Mouse (Mus musculus) liver, adult 2 months (tissue): ENCODE measurements around the gene Capn13. TPM values are rescaled to one million over a fixed set of nuclear protein-coding genes. Genes with fewer than 3 reads are reported as not detected.

Source experiments
- DNase-seq: peaks from one replicate; pipeline ENCODE4 v3.0.0-alpha.2; 2011; ENCODE audit warnings: low read depth, low spot score; ENCODE audit errors: extremely low read depth
- H3K27ac ChIP-seq: fragments of 200-500 bp; replicated peaks from 2 replicates; pipeline ENCODE4 v1.5.1; 2012; ENCODE audit warnings: low read depth, mild to moderate bottlenecking, control low read depth, inconsistent platforms, low read length; ENCODE audit not compliant: insufficient read depth
- H3K27me3 ChIP-seq: fragments of 200-500 bp; 2 replicates; pipeline ENCODE4 v1.6.1; 2012; ENCODE audit warnings: mild to moderate bottlenecking, moderate library complexity, low read length, inconsistent platforms; ENCODE audit not compliant: control insufficient read depth, insufficient read depth
- H3K36me3 ChIP-seq: fragments of 200-500 bp; 2 replicates; pipeline ENCODE4 v1.6.1; 2012; ENCODE audit warnings: low read length, inconsistent platforms; ENCODE audit not compliant: control insufficient read depth, insufficient read depth
- H3K4me1 ChIP-seq: fragments of 200-500 bp; 2 replicates; pipeline ENCODE4 v1.6.1; 2011; ENCODE audit warnings: low read length; ENCODE audit not compliant: control insufficient read depth, insufficient read depth
- H3K4me3 ChIP-seq: fragments of 200-500 bp; 2 replicates; pipeline ENCODE4 v1.5.1; 2011; ENCODE audit warnings: low read depth, mild to moderate bottlenecking, control low read depth, low read length, moderate library complexity; ENCODE audit not compliant: insufficient read depth
- H3K79me2 ChIP-seq: fragments of 200-500 bp; 2 replicates; pipeline ENCODE4 v1.6.1; 2012; ENCODE audit warnings: inconsistent platforms, mild to moderate bottlenecking, low read length, moderate library complexity; ENCODE audit not compliant: control insufficient read depth, insufficient read depth
- H3K9ac ChIP-seq: fragments of 200-500 bp; 2 replicates; pipeline ENCODE4 v1.6.1; 2012; ENCODE audit warnings: low read depth, mild to moderate bottlenecking, control low read depth, inconsistent platforms, low read length
- CTCF ChIP-seq: fragments of 200-500 bp; IDR thresholded peaks from 2 replicates; pipeline ENCODE4 v1.5.1; 2011; ENCODE audit warnings: low read depth, low read length, control low read depth
- POLR2A ChIP-seq: fragments of 200-500 bp; IDR thresholded peaks from 2 replicates; pipeline ENCODE4 v1.6.1; 2011; ENCODE audit warnings: low read length, control low read depth; ENCODE audit not compliant: insufficient read depth; ENCODE audit errors: extremely low read depth
- WGBS: fragments of 180-500 bp; shearing (Covaris S2); methylation state at CpG from one replicate; pipeline ENCODE4 v1.1.7; 2018; 5-methylcytosine and 5-hydroxymethylcytosine counted together
- polyA plus RNA-seq: library from polyadenylated mRNA; depleted of rRNA; stranded (reverse); fragments of >200 nt; gene quantifications from 2 replicates; pipeline ENCODE4 v1.2.3, GENCODE M21; 2012
- total RNA-seq: library from RNA; depleted of rRNA; stranded (reverse); fragments of >200 nt; gene quantifications from 2 replicates; pipeline ENCODE4 v1.2.3, GENCODE M21; 2014

Capn13 gene
- total and polyA plus RNA-seq, 2 experiments, result 0.04 to 0.09 TPM

DNA sequence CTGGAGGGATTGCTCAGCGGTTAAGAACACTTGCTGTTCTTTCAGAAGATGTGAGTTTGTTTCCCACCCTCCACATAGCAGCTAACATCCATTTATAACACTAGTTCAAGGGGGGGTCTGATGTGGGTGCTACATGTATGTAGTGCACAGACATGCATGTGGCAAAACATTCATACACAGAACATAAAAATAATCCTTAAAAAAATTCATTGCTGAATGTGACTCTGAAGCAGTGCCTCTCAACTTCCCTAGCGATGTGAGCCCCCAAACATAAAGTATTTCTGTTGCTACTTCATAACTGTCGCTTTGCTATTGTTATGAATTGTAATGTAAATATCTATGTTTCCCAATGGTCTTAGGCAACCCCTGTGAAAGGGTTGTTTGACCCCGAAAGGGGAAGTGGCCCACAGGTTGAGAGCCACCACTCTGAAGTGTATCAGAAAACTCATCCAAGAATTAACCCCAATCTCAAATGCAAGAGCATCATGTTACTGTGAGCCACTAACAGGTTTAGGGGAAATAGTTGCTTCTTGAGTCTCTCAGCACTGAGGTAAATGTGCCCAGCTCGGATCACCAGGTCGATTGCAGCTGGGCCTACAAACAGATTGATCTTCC, 15.6 kb upstream of the Capn13 start:
- Histone ChIP-seq H3K27me3 (no peaks in the 10 kb centered on the region), H3K36me3 (no peaks in the 10 kb centered on the region), H3K79me2 (no peaks in the 10 kb centered on the region), H3K4me3 (no peak overlapping the region), H3K27ac (no peak overlapping the region), H3K4me1 (no peaks in the 10 kb centered on the region), H3K9ac (no peak overlapping the region)
- TF ChIP-seq POLR2A (no peak), CTCF (no peak)
- no peak for DNase-seq
- 63% methylated on average over 6 of the region's 6 CpGs for WGBS

DNA sequence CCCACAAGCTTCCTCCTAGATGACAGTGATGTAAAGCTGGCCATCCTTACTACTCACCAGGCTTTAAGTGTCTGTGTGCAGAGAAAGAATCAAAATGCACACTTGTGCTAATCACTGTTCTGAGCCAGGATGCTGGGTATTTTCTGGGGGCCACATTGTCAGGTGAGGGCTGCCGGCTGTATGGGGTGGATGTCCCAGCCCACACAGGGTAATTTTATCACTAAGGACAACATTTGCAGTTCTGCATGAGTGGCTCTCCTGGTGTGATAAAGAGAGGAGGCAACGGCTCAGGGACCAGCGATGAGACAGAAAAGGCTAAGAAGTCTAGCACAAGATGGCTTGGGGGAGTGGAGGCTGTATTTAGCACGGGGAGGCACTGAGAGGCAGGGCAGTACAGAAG, 11.2 kb upstream of the Capn13 start:
- no peak for TF ChIP-seq CTCF
- TF ChIP-seq POLR2A, result no peak
- Histone ChIP-seq H3K4me3 (no peak overlapping the region), H3K79me2 (no peaks in the 10 kb centered on the region), H3K4me1 (no peaks in the 10 kb centered on the region), H3K27me3 (no peaks in the 10 kb centered on the region), H3K9ac (no peak overlapping the region), H3K36me3 (no peaks in the 10 kb centered on the region), H3K27ac (no peak overlapping the region)
- DNase-seq, result no peak
- WGBS, result 24% methylated on average over 4 of the region's 4 CpGs

DNA sequence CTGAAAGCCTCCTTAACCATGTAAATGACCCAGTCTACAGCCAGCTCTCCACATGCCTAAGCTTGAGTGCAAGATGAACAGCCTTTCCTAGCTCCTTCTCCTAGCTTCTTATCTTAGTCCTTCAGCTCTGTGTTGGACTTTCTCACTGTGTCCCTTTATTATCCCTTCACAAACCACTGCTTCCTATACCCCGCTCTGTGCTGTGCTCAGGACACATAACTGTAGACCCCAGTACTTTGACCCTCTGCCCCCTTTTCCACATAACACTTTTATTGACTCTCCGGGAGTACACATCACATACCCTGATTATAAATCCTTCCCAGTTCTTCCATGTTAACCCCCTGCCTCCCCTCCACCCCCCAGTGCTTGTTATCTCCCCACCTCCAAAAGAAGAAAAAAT, 606 bp upstream of the Capn13 start:
- H3K4me1 ChIP-seq, result no peaks in the 10 kb centered on the region
- H3K79me2 ChIP-seq, result no peaks in the 10 kb centered on the region
- H3K4me3 ChIP-seq, result no peak overlapping the region
- no peaks in the 10 kb centered on the region for H3K27me3 ChIP-seq
- no peak overlapping the region for H3K27ac ChIP-seq
- H3K9ac ChIP-seq, result no peak overlapping the region
- H3K36me3 ChIP-seq, result no peaks in the 10 kb centered on the region
- WGBS, result 75% methylated on average over 2 of the region's 2 CpGs
- DNase-seq, result no peak
- TF ChIP-seq CTCF (no peak), POLR2A (no peak)

DNA sequence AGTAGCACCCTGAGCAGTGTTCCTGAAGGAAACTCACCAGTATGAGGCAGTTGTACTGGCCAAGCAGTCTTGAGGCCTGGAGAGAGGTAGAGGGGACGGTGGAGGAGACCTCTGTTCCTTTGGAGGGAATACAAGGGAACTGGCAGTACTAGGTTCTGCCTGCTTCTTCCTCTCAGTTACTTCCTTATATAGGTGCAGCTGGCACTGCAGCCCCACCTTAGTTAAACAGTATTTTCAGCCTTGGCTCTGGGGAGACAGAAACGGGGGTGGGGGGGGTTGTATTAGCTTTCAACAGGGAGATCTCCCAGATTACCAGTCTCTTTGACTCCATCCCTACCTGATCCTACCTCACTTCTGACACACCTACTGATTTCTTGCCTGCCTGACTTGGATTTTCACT, 1.5 kb downstream of the Capn13 start:
- Histone ChIP-seq H3K9ac (no peak overlapping the region), H3K4me1 (no peaks in the 10 kb centered on the region), H3K79me2 (no peaks in the 10 kb centered on the region), H3K4me3 (no peak overlapping the region), H3K27ac (no peak overlapping the region), H3K27me3 (no peaks in the 10 kb centered on the region), H3K36me3 (no peaks in the 10 kb centered on the region)
- TF ChIP-seq POLR2A (no peak), CTCF (no peak)
- no peak for DNase-seq
- 35% methylated on average over 2 of the region's 2 CpGs for WGBS

DNA sequence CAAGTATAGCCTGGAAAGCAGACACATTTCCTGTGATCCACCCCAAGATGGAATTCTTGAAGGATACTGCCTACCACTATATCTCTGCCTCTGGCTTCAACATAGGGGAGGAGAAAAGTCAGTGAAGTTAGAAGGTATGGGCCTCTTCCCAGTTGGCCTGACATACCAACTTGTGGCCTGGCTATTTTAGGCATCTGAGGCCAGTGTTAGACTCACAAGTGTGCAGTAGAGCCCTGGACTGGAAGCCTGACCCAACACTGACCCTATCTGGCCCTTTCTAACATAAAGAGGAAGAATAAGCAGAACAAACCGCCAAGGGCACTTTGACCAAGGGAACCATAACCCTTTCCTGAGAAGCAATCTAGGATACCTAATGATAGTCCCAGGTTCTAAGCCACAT, 7.3 kb downstream of the Capn13 start:
- H3K27me3 ChIP-seq, result no peaks in the 10 kb centered on the region
- no peak overlapping the region for H3K9ac ChIP-seq
- no peaks in the 10 kb centered on the region for H3K79me2 ChIP-seq
- H3K4me1 ChIP-seq, result no peaks in the 10 kb centered on the region
- no peak overlapping the region for H3K27ac ChIP-seq
- H3K4me3 ChIP-seq, result no peak overlapping the region
- no peaks in the 10 kb centered on the region for H3K36me3 ChIP-seq
- TF ChIP-seq CTCF (no peak), POLR2A (no peak)
- DNase-seq, result no peak
- WGBS, result 77% methylated on average over 1 of the region's 1 CpGs

DNA sequence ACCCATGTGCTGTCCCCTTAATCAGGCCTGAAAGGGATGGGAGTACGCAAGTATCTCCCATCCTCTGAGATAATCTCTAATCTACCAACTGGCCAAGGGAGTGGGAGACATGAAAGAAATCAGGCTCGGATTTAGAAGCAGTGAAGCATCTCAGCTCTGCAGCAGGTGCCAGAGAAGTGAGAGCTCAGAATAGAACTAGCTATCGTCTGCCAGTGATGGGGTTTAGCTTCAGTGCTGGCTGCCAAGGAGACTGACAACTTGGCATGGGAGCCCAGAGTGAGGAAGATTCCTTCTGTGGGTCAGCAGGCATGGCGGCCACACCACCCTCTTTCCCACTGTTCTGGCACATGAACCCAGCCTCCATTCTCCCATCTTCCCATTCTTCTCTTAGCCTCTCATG, 8.9 kb downstream of the Capn13 start:
- Histone ChIP-seq H3K27me3 (no peaks in the 10 kb centered on the region), H3K9ac (no peak overlapping the region)
- WGBS, result 71% methylated on average over 4 of the region's 4 CpGs

More for the DNA sequence above, 8.9 kb downstream of the Capn13 start:
- no peaks in the 10 kb centered on the region for H3K79me2 ChIP-seq
- TF ChIP-seq CTCF, result no peak
- TF ChIP-seq POLR2A, result no peak
- no peak overlapping the region for H3K4me3 ChIP-seq
- H3K27ac ChIP-seq, result no peak overlapping the region
- H3K36me3 ChIP-seq, result no peaks in the 10 kb centered on the region
- H3K4me1 ChIP-seq, result no peaks in the 10 kb centered on the region
- DNase-seq, result no peak
